Mouse (Mus musculus): ENCODE data around the gene Top2b. TPM values are rescaled to one million over a fixed set of nuclear protein-coding genes. Genes with fewer than 3 reads are reported as not detected.

Top2b gene
- polyA plus RNA-seq, 1 experiment from 2014 or later = 161 TPM

GRCm38 (mm10) chr14:16480621-16481020 is 115.6 kb downstream of the Top2b start:
- Histone ChIP-seq H3K27ac (ENCODE audit: low read depth, low read length) (no peak overlapping the region), H3K9me3 (ENCODE audit: control insufficient read depth, low read length) (no peaks in the 10 kb centered on the region), H3K27me3 (ENCODE audit: control insufficient read depth, insufficient read depth, low read length) (no peaks in the 10 kb centered on the region), H3K9ac (ENCODE audit: low read length) (no peak overlapping the region), H3K4me2 (ENCODE audit: low read depth) (no peak overlapping the region), H3K4me1 (ENCODE audit: control insufficient read depth, insufficient read depth, low read length) (no peaks in the 10 kb centered on the region), H3K36me3 (ENCODE audit: control insufficient read depth, insufficient read depth, low read length) (no peaks in the 10 kb centered on the region), H3K4me3 (ENCODE audit: low read depth, low read length) (no peak overlapping the region)
- 85% methylated on average over 6 of the region's 6 CpGs for WGBS
- no peak for ATAC-seq (ENCODE audit: insufficient read depth, low FRiP score, low TSS enrichment)
- no peak for DNase-seq (ENCODE audit: low spot score)

GRCm38 (mm10) chr14:16483656-16484380 is 118.8 kb downstream of the Top2b start:
- no peaks in the 10 kb centered on the region for H3K4me1 ChIP-seq (ENCODE audit: control insufficient read depth, insufficient read depth, low read length)
- H3K27me3 ChIP-seq (ENCODE audit: control insufficient read depth, insufficient read depth, low read length) = no peaks in the 10 kb centered on the region
- no peak overlapping the region for H3K4me3 ChIP-seq (ENCODE audit: low read depth, low read length)
- H3K4me2 ChIP-seq (ENCODE audit: low read depth) = no peak overlapping the region
- ATAC-seq (ENCODE audit: insufficient read depth, low FRiP score, low TSS enrichment) (no peak), DNase-seq (ENCODE audit: low spot score) (no peak)
- H3K9ac ChIP-seq (ENCODE audit: low read length) = no peak overlapping the region
- 66% methylated on average over 8 of the region's 8 CpGs for WGBS
- no peaks in the 10 kb centered on the region for H3K36me3 ChIP-seq (ENCODE audit: control insufficient read depth, insufficient read depth, low read length)
- no peaks in the 10 kb centered on the region for H3K9me3 ChIP-seq (ENCODE audit: control insufficient read depth, low read length)
- H3K27ac ChIP-seq (ENCODE audit: low read depth, low read length) = no peak overlapping the region

Other genes starting within 250 kb of the Top2b start
- gene Ngly1, start 115.9 kb upstream of the Top2b start, polyA plus RNA-seq (2014; fragmentation: Nextera tagmentation; extraction: Ambion mirVana) = 20.1 and 21.6 TPM in 2 replicates
- gene Oxsm, start 115.4 kb upstream of the Top2b start, polyA plus RNA-seq (2014; fragmentation: Nextera tagmentation; extraction: Ambion mirVana) = 0.90 and 0.92 TPM in 2 replicates

Data from neural tube, embryonic 11.5 days (tissue).